Mouse (Mus musculus) megakaryocyte, embryonic 14.5 days (primary cell): ENCODE measurements around the gene H2al1k.

Source experiments
- FLI1 ChIP-seq: IDR thresholded peaks from 2 replicates; pipeline ENCODE4 v1.6.1; 2012; ENCODE audit warnings: low read length, inconsistent platforms, mixed read lengths
- GATA1 ChIP-seq: IDR thresholded peaks from 3 replicates; pipeline ENCODE4 v1.6.1; 2012; ENCODE audit warnings: mixed read lengths, low read length, inconsistent platforms, borderline replicate concordance

DNA sequence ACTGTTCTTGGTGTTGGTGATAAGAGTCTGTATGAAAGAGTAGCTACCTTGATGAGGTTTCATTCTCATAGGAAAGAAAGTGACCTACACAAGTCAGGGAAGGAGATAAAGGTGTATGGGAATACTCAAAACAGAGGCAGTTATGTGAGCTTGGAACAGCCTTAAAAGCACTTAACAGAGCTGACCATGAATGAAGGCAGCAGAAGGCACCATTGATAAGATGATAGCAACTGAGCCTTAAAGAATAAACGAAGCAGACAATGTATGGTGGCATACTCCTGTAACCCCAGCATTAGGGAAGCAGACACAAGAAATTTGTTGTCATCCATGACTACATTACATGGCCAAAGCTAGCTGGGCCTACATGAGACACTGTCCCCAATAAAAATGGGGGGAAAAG lies 47.0 kb upstream of the H2al1k start:
- TF ChIP-seq FLI1 (no peak), GATA1 (no peak)
